ENCODE assay signal across 10 mouse cellular contexts in genomic region chr15:102231748-102232147, GRCm38 (mm10). TPM values are rescaled to one million over a fixed set of nuclear protein-coding genes. Genes with fewer than 3 reads are reported as not detected.
DNase-seq lines count a peak whose midpoint lies in the region; ATAC-seq and TF ChIP-seq lines count a peak whose summit lies in the region.
"Had no signal": no experiment of that assay in that cellular context is flagged by ENCODE, and none has a peak within 500 bp of the region (broad histone marks: within the 10 kb centered on the region; RNA-seq: fewer than 3 reads in every experiment).

Itgb7 (minus strand) TSS chr15:102231944.

- no peak for ATAC-seq in kidney, embryonic 16.5 days (ENCODE audit: low FRiP score, low TSS enrichment)
- peak; percentile 44 to 55 for ATAC-seq in hematopoietic stem cell, adult 5-6 weeks (replicated peaks in 1 of 2; ENCODE audit: insufficient read depth in 1 of 2, low FRiP score in 2 of 2, low TSS enrichment in 1 of 2, low read depth in 1 of 2, poor library complexity in 2 of 2, severe bottlenecking in 2 of 2)
- ATAC-seq: midbrain, embryonic 15.5 days had no signal

- H3K9ac ChIP-seq in kidney, embryonic 16.5 days (replicated peaks; ENCODE audit: low read length), result no peak within 1 kb of the TSS
- H3K9ac ChIP-seq: heart, embryonic 13.5 days; midbrain, embryonic 15.5 days had no signal

- 39% methylated on average over 6 of the region's 6 CpGs for WGBS in kidney, adult 2 months
- 42% methylated on average over 6 of the region's 6 CpGs for WGBS in kidney, embryonic 16.5 days

- no peaks in the 10 kb centered on the region for H3K36me3 ChIP-seq in kidney, adult 2 months (ENCODE audit: control insufficient read depth, insufficient read depth, low read length)
- no peaks in the 10 kb centered on the region for H3K36me3 ChIP-seq in kidney, embryonic 16.5 days (ENCODE audit: insufficient read depth, low read length)
- H3K36me3 ChIP-seq: midbrain, embryonic 15.5 days had no signal

- H3K4me1 ChIP-seq in kidney, adult 2 months (ENCODE audit: control insufficient read depth, insufficient read depth, low read length), result no peaks in the 10 kb centered on the region
- H3K4me1 ChIP-seq in kidney, embryonic 16.5 days (ENCODE audit: insufficient read depth, low read length), result peaks cover 14% of the 10 kb centered on the region; the same call in 1 of the 2 replicates

- no peak for DNase-seq in kidney, adult 2 months
- DNase-seq in lung, postnatal 4 days, result peak; percentile 46 to 58
- DNase-seq in thymus, postnatal 25 days, result peak; percentile 81
- no peak for DNase-seq in left cerebral cortex, postnatal 10 days (ENCODE audit: extremely low spot score in 1 of 2, low spot score in 2 of 2)
- DNase-seq in left cerebral cortex, adult 8-10 months (ENCODE audit: low spot score in 2 of 2), result no peak
- no peak for DNase-seq in kidney, postnatal 4 days

- H3K4me2 ChIP-seq in kidney, embryonic 16.5 days (replicated peaks; ENCODE audit: low read depth, low read length), result no peak within 1 kb of the TSS
- H3K4me2 ChIP-seq: heart, embryonic 13.5 days; midbrain, embryonic 15.5 days had no signal

- H3K9me3 ChIP-seq in kidney, embryonic 16.5 days (ENCODE audit: low read length), result no peaks in the 10 kb centered on the region
- H3K9me3 ChIP-seq: heart, embryonic 13.5 days; midbrain, embryonic 15.5 days had no signal

- no peak within 1 kb of the TSS for H3K27ac ChIP-seq in kidney, adult 2 months (ENCODE audit: insufficient read depth, low read depth, low read length)
- no peak within 1 kb of the TSS for H3K27ac ChIP-seq in kidney, embryonic 16.5 days (ENCODE audit: low read length)
- H3K27ac ChIP-seq: heart, embryonic 13.5 days; midbrain, embryonic 15.5 days had no signal

- H3K27me3 ChIP-seq in kidney, adult 2 months (replicated peaks; ENCODE audit: control insufficient read depth, insufficient read depth, low read length), result no peaks in the 10 kb centered on the region
- H3K27me3 ChIP-seq in kidney, embryonic 16.5 days (ENCODE audit: insufficient read depth, low read length), result no peaks in the 10 kb centered on the region
- H3K27me3 ChIP-seq: midbrain, embryonic 15.5 days had no signal

- H3K4me3 ChIP-seq in kidney, adult 2 months (ENCODE audit: insufficient read depth, low read depth, low read length), result no peak within 1 kb of the TSS
- H3K4me3 ChIP-seq in kidney, embryonic 16.5 days (ENCODE audit: low read length), result no peak within 1 kb of the TSS
- H3K4me3 ChIP-seq: heart, embryonic 13.5 days; midbrain, embryonic 15.5 days had no signal

- intact Hi-C loops in left cerebral cortex, postnatal 10 days (cut with DNase I), result no loop called here

- TF ChIP-seq CTCF in kidney, adult 2 months (conservative IDR thresholded peaks at IDR 0.05; ENCODE audit: insufficient read depth, insufficient read length, low read depth, low read length), result no peak

- no peak for TF ChIP-seq POLR2A in kidney, adult 2 months (IDR thresholded peaks at IDR 0.05; ENCODE audit: low read depth, low read length)

RNA-seq across cellular contexts. Expression of gene Itgb7, which starts in this region (rescaled TPM):
- polyA plus RNA-seq in kidney, adult 2 months (2012; rRNA removed), result 2.7 and 11.1 TPM in 2 replicates
- 1.4 and 1.9 TPM in 2 replicates for polyA plus RNA-seq in kidney, embryonic 16.5 days (2015; fragmentation: Nextera tagmentation; extraction: Ambion mirVana)
- total RNA-seq in hematopoietic stem cell, adult 5-6 weeks (2017), result 83.0 and 92.1 TPM in 2 replicates
- total RNA-seq in left cerebral cortex, postnatal 10 days (2021), result 1 to 10 TPM in 1 of 2 experiments, under 1 TPM in 1; 0.71 to 1.3 TPM
- 1 to 10 TPM in 2 of 4 experiments, under 1 TPM in 2; 0.23 to 2.9 (median 1.7) TPM for total RNA-seq in left cerebral cortex, adult 8-10 months (2022)

Comparison
In these comparisons a context has a peak if more than half of its experiments do, and no peak if none do; other contexts are left out.
1. RNA of gene Itgb7 (total RNA-seq): 83.0 to 92.1 TPM in hematopoietic stem cell, adult 5-6 weeks; 0.23 to 2.9 TPM in left cerebral cortex, adult 8-10 months and 0.71 to 1.3 TPM in left cerebral cortex, postnatal 10 days; every median in the first group is over 10 times any median in the second.
2. DNase-seq: peak in lung, postnatal 4 days (2 of 2) and thymus, postnatal 25 days (single experiment); none in kidney, adult 2 months (single experiment), left cerebral cortex, postnatal 10 days (0 of 2), left cerebral cortex, adult 8-10 months (0 of 2) and kidney, postnatal 4 days (0 of 2).